Mouse (Mus musculus): Measurements from ENCODE around the gene Gm5134. TPM values are rescaled to one million over a fixed set of nuclear protein-coding genes. Genes with fewer than 3 reads are reported as not detected.

Gm5134 gene
- total and polyA plus RNA-seq, 3 experiments = 0.40 to 1.6 (median 1.0) TPM

DNA sequence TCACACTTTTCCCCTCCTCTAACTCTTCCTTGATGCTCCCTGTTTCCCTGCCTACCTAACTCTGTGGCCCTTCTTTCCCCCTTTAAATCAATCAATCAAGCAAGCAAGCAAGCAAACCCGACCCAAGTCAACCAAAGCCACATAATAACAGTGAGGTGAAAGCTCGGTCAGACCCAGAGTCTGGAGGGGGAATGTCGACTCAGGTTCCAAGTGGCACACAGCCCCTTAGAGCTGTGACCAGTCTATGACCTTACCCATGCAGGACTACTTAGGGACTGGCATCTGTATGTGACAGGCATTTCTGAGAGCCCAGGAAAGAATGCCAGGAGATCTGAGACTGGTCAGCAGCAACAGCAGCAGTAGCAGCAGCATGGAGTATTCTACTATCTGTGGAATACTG lies 42.0 kb downstream of the Gm5134 start:
- dilution Hi-C loops (cut with MboI; ENCODE audit: extremely low pct_ligation_motif_present, extremely low pct_unique_long_range_greater_than_20kb, low sequenced_read_pairs) = no loop called here
- Histone ChIP-seq H3K4me1 (ENCODE audit: control insufficient read depth in 1 of 2, insufficient read depth in 2 of 2) (peaks cover 0 to under 1% of the 10 kb centered on the region in 2 experiments; a peak in 1 of 4 replicates), H3K9ac (ENCODE audit: insufficient read depth, low read depth) (no peak overlapping the region), H3K4me2 (ENCODE audit: insufficient read depth, low read depth, poor library complexity, severe bottlenecking) (no peak overlapping the region), H3K9me3 (replicated peaks; ENCODE audit: low read length) (no peaks in the 10 kb centered on the region), H3K27ac (ENCODE audit: insufficient read depth, low read depth) (no peak overlapping the region), H3K27me3 (replicated peaks) (no peaks in the 10 kb centered on the region), H3K79me2 (replicated peaks; ENCODE audit: control insufficient read depth, extremely low read depth, insufficient read depth, poor library complexity, severe bottlenecking) (no peaks in the 10 kb centered on the region), H3K4me3 (replicated peaks in 1 of 3; ENCODE audit: low read depth in 2 of 3, low read length in 2 of 3, poor library complexity in 1 of 3) (no peak overlapping the region), H3K36me3 (replicated peaks in 1 of 2; ENCODE audit: control insufficient read depth in 1 of 2, insufficient read depth in 1 of 2, low read length in 1 of 2) (peaks cover 0 to 2% of the 10 kb centered on the region in 2 experiments)
- in situ Hi-C loops (cut with MboI; ENCODE audit: low pct_ligation_motif_present, low pct_unique_long_range_greater_than_20kb, low sequenced_read_pairs) = no loop called here
- no peak for DNase-seq (ENCODE audit: extremely low read depth)
- TF ChIP-seq MAFK (IDR thresholded peaks at IDR 0.05; ENCODE audit: insufficient replicate concordance, low read length) (no peak), MAX (IDR thresholded peaks at IDR 0.05; ENCODE audit: low read length) (no peak), MYC (IDR thresholded peaks at IDR 0.05; ENCODE audit: low read depth, low read length) (no peak), E2F4 (IDR thresholded peaks at IDR 0.05; ENCODE audit: insufficient replicate concordance, low read depth, low read length) (no peak), USF2 (conservative IDR thresholded peaks at IDR 0.05; ENCODE audit: low read depth, low read length) (no peak), NRF1 (IDR thresholded peaks at IDR 0.05; ENCODE audit: low read depth, low read length) (no peak), CHD2 (IDR thresholded peaks at IDR 0.05; ENCODE audit: low read length) (no peak), RAD21 (IDR thresholded peaks at IDR 0.05; ENCODE audit: low read depth, low read length) (no peak), JUND (conservative IDR thresholded peaks at IDR 0.05; ENCODE audit: low read depth, low read length) (no peak), CTCF (conservative IDR thresholded peaks at IDR 0.05 in 1 of 2, IDR thresholded peaks at IDR 0.05 in 1 of 2; ENCODE audit: low read depth in 2 of 2, low read length in 2 of 2) (no peak), SIN3A (IDR thresholded peaks at IDR 0.05; ENCODE audit: low read length) (no peak), SMC3 (IDR thresholded peaks at IDR 0.05; ENCODE audit: low read depth, low read length) (no peak), ETS1 (conservative IDR thresholded peaks at IDR 0.05; ENCODE audit: low read depth, low read length) (no peak)

DNA sequence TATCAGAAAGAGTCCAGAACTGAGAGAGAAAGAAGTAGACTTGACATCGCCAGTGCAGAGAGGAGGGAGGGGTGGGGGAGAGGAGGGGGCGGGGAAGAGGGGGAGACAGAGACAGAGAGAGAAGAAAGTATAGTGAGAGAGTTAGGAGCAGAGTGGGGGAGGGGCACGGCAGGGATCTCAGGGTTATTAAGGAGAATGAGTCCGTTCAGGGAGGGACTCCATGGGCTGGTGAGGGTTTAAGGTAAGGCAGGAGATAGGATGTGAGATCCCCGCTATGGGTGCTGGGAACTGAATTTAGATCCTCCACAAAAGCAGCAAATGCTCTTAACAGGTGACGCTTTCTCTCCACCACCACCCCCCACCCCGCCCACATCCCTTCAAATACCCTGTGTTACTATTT lies 46.8 kb downstream of the Gm5134 start:
- Histone ChIP-seq H3K4me3 (replicated peaks in 1 of 3; ENCODE audit: low read depth in 2 of 3, low read length in 2 of 3, poor library complexity in 1 of 3) (no peak overlapping the region), H3K9me3 (replicated peaks; ENCODE audit: low read length) (no peaks in the 10 kb centered on the region), H3K79me2 (replicated peaks; ENCODE audit: control insufficient read depth, extremely low read depth, insufficient read depth, poor library complexity, severe bottlenecking) (no peaks in the 10 kb centered on the region), H3K27ac (ENCODE audit: insufficient read depth, low read depth) (no peak overlapping the region), H3K4me2 (ENCODE audit: insufficient read depth, low read depth, poor library complexity, severe bottlenecking) (no peak overlapping the region), H3K27me3 (replicated peaks) (no peaks in the 10 kb centered on the region), H3K9ac (ENCODE audit: insufficient read depth, low read depth) (no peak overlapping the region), H3K4me1 (ENCODE audit: control insufficient read depth in 1 of 2, insufficient read depth in 2 of 2) (peaks cover 10 to 18% of the 10 kb centered on the region in 2 experiments), H3K36me3 (replicated peaks in 1 of 2; ENCODE audit: control insufficient read depth in 1 of 2, insufficient read depth in 1 of 2, low read length in 1 of 2) (no peaks in the 10 kb centered on the region)
- DNase-seq (ENCODE audit: extremely low read depth) = no peak
- TF ChIP-seq PAX5 (IDR thresholded peaks at IDR 0.05; ENCODE audit: low read length) (no peak), ZC3H11A (IDR thresholded peaks at IDR 0.05; ENCODE audit: low read depth, low read length) (no peak), CHD2 (IDR thresholded peaks at IDR 0.05; ENCODE audit: low read length) (no peak), GABPA (IDR thresholded peaks at IDR 0.05; ENCODE audit: insufficient replicate concordance, low read depth, low read length) (no peak)
- in situ Hi-C loops (cut with MboI; ENCODE audit: low pct_ligation_motif_present, low pct_unique_long_range_greater_than_20kb, low sequenced_read_pairs) = no loop called here
- dilution Hi-C loops (cut with MboI; ENCODE audit: extremely low pct_ligation_motif_present, extremely low pct_unique_long_range_greater_than_20kb, low sequenced_read_pairs) = no loop called here

Data from CH12.LX (cell line).